Mouse (Mus musculus): ENCODE measurements at regions not wholly inside any gene's neighbourhood (a gene's known extent, or its start where the extent isn't known, plus 50 kb on each side); places are given as distances from the start of the nearest gene placed in this dataset.
"Not testable (repeated sequence)": the region's sequence is repeated elsewhere in the genome, so short reads cannot be mapped to it uniquely, and the experiment has no call there.

DNA sequence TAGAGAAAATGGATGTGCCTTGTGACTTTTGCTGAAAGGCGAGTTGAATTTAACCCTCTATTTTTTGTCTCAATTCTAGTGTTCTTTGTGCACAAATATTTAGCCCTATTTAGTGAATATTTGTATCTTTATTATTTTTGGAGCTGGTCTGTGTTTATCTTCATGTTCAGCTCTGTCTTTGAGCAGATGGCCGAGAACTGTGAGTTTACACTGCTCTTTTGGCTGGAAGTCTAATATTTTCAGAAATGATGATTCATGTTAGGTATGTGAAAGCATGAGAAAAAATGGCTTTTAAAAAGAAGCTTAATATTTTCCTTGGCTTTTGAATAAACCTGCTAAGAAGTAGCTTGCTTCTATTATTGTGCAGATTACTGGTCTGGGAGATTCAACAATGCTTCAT lies 505.4 kb downstream of the Sema5a start:
- no peak for DNase-seq (ENCODE audit: low read depth, low spot score)

GRCm38 (mm10) chr15:32751991-32752390 lies 507.4 kb downstream of the Sema5a start:
- DNase-seq (ENCODE audit: low read depth, low spot score): no peak

DNA sequence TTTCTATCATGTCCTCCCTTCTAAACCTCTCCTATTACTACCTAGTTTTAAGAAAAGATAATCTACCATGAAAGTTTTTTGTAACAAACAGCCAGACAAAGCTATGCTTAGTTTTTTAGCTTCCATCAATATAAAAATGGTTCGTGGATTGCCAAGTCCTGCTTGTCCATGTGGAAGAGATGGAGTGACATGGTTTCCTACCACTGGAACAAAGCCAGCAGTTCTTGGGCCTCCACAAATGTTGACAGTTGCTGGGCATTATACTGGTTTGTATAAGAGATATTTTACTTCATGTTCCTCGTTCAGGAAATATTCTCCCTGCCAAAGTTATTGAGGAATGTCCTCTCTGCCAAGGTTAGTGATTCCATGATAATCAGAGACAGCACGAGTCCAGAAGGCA lies 515.5 kb downstream of the Sema5a start:
- DNase-seq (ENCODE audit: low read depth, low spot score): no peak

GRCm38 (mm10) chr15:32766011-32766701 lies 521.5 kb downstream of the Sema5a start:
- DNase-seq (ENCODE audit: low read depth, low spot score): peak; percentile 60

DNA sequence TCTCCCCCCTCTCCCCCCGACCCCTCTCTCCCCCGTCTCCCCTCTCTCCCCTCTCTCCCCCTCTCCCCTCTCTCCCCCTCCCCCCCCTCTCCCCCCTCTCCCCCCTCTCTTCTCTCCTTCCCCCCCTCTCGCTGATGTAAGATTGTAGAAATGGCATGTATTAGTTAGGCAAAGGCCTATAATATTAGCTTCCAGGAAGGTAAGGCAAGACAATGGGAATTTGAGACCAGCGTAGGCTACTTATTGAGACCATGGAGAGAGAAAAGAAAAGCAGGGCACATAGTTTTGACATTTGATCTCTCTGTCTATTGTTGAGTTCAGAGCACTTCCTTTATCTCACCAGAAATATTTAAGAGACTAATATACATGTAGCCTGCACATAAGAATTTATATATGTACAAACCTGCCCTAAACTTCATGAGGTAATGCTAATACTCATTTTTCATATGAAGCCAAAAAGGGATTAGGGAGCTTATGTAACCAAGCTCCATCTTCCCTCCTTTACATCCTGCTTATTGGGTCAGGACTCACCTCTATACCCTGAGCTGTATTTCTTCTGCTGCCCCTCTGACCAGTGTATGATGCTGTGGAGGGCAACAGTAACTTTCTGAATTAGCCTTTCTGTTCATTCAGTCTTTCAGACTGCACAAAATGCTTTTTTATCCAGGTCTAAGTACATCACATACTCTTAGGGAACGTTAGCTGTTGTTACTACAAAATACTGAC lies 522.3 kb downstream of the Sema5a start:
- no peak for DNase-seq (ENCODE audit: low read depth, low spot score)

GRCm38 (mm10) chr15:32778226-32778598 lies 533.6 kb downstream of the Sema5a start:
- DNase-seq (ENCODE audit: low read depth, low spot score): not testable (repeated sequence)

DNA sequence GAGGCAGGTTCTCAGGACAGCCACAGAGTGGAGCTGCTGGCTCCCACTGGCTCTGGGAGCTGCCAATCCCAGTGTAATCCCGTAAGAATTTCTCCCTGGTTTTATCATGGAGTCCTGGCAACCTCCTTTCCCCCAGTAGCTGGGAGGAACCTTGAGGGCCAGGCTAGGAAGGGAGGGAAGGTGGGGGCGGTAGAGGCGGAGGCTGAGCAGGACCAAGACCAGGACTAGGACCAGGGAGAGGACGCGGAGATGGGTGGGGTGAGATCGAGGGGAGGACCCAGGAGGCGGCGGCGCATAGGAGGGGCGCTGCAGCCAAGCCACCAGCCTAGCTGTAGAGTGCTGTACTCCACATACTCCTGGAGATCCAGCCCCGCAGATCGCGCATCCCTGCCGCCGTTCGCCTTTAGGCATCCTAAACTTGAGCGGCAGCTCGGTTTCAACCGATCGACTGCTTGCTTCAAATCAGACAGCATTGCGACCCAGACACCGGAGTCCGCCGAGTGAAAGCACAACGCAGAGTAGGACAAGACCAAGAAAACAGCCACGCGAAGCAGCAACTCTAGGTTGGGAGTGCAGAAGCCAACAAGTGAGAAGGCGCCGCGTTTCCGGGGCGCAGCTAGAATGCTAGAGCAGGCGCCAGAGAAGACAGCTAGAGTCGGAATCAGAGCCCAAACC lies 534.1 kb downstream of the Sema5a start:
- DNase-seq (ENCODE audit: low read depth, low spot score): peak; percentile 80

- not testable (repeated sequence) for DNase-seq (ENCODE audit: low read depth, low spot score)
These were observed 534.6 kb downstream of the Sema5a start for GRCm38 (mm10) chr15:32779274-32779615.

- not testable (repeated sequence) for DNase-seq (ENCODE audit: low read depth, low spot score)
These were observed 537.0 kb downstream of the Sema5a start for GRCm38 (mm10) chr15:32781609-32782008.

DNA sequence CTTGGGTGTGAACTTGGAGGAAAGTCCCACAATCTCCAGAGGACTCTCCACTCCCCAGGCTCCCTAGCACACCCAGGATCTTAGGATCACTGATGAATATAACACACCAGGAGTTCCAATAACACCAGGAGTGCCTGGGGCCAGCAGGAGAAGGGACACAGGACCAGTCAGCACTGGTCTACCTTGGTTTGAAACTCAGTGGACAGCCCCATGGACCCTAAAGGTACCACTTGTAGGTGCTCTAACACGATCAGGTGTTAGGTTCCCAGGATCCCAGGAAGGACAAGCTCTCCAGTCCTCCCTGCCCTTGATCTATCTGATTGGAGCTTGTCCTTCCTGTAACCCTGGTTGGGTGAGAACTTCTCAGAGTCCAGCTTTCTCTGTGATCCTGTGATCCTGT lies 554.6 kb downstream of the Sema5a start:
- DNase-seq (ENCODE audit: low read depth, low spot score): no peak

- DNase-seq (ENCODE audit: low read depth, low spot score): no peak
These were observed 566.4 kb downstream of the Sema5a start for GRCm38 (mm10) chr15:32810849-32811632.

GRCm38 (mm10) chr15:32839966-32840365 lies 595.4 kb downstream of the Sema5a start:
- no peak for DNase-seq (ENCODE audit: low read depth, low spot score)
